Mouse (Mus musculus) cerebellum, adult 2 months (tissue): ENCODE data around the gene Tmf1.

Experiments
- CTCF ChIP-seq: fragments of 200-500 bp; IDR thresholded peaks from 2 replicates; pipeline ENCODE4 v1.5.1; 2011; ENCODE audit warnings: low read depth, mild to moderate bottlenecking, control low read depth, low read length, moderate library complexity, borderline replicate concordance; ENCODE audit not compliant: insufficient read depth
- POLR2A ChIP-seq: fragments of 200-500 bp; IDR thresholded peaks from 2 replicates; pipeline ENCODE4 v1.6.1; 2011; ENCODE audit warnings: low read length, control low read depth, borderline replicate concordance; ENCODE audit not compliant: insufficient read depth

- TF ChIP-seq CTCF (no peak), POLR2A (no peak)
Measured at GRCm38 (mm10) chr6:97132707-97133303, 46.1 kb downstream of the Tmf1 start.
